Mouse (Mus musculus) ES-E14 (cell line): ENCODE data around the gene Dpep2nb.

Experiments used
- MAFK ChIP-seq: IDR thresholded peaks from 2 replicates; pipeline ENCODE4 v1.6.1; 2014; ENCODE audit warnings: mild to moderate bottlenecking, low read depth, low read length, inconsistent platforms; ENCODE audit not compliant: insufficient read depth
- ZNF384 ChIP-seq: IDR thresholded peaks from 2 replicates; pipeline ENCODE4 v1.6.1; 2012; ENCODE audit warnings: low read depth, low read length, inconsistent platforms

GRCm38 (mm10) chr8:105975363-105975762, 30.4 kb downstream of the Dpep2nb start:
- TF ChIP-seq ZNF384 (no peak), MAFK (no peak)
